Mouse (Mus musculus) lung, postnatal 14 days (tissue): ENCODE results near the gene Ppm1l.

Experiments
- DNase-seq: peaks from one replicate; pipeline ENCODE4 v3.0.0; 2021

The Ppm1l gene

DNA sequence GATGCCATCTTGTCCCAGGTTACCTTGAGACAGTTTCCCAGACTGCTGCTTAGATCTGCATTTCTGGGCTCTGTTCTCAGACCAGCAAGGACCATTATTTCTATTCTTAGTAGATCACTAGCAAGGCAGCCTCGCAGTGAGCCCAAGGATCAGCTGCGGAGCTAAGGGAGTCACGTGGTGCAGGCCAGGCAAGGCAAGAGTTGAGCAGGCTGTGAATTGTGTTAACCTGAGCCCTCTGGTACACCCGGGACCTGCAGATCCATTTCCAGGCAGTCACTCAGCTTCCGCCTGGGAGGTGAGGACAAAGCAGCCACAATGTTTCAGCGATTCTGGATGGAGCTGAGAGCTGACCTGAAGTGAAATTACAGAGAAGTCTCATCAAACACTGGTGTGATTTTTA, 185.3 kb downstream of the Ppm1l start:
- no peak for DNase-seq

DNA sequence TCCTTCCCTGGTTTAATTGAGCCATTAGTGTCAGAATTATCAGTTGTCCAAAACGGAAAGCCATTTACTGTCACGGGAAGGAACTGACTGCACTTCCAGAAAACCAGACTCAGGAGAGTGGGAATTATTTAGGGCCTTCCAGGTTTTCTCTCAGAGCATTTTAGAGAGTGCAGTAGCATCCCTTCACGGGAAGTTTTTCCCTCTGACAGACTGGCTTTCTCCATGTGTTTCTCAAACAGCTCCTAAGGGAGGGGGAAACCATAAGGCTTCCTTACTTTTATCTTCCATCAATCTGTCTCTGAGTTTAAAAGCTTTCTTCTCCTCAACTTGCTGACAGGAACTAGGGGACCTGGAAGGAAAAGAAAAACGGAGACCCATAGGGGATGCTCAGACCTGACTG, 185.9 kb downstream of the Ppm1l start:
- no peak for DNase-seq

GRCm38 (mm10) chr3:69505090-69505489, 188.4 kb downstream of the Ppm1l start:
- DNase-seq, result no peak

DNA sequence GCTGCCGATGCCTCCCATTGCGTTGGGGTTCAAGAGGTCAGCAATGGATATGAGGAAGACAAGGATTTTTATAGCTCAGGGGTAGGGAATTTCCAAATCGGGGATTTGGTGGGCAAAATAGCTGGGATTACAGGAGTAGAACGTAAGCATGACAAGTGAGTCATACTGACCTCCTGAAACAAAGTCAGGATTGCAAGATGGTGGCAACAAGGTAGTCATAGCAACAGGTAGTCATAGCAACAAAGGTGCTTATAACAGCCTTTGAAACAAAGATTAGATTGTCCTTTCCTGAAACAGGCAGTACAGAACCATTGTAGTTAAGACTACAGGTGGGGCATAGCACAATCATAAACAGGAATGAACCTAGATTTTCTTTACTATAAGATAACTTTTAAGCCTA, 189.7 kb downstream of the Ppm1l start:
- DNase-seq, result no peak

DNA sequence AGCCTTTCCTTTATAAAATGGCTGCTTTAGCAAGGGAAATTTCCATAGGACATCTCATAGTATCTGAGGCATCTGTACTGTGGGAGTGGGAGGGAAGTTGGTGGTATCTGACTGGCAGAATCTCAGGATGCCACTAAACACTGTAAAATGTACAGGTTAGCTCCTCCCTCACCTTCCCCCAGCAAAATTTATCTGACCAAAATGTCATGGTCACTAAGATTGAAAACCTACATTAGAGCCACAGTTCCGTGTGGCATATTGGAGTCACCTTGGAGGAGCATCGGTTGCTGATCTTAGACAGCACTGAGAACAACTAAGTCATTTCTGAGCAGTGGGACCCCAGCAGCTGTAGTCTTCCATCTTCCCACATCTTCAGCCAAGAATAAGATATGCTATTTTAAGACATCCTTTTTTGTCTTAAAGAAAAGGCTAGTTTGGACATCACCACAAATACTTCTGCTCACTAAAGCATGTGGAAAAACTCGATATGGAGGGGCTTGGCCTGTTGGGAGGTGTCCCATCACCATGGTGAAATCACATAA, 192.8 kb downstream of the Ppm1l start:
- DNase-seq, result no peak

GRCm38 (mm10) chr3:69511881-69512280, 195.2 kb downstream of the Ppm1l start:
- DNase-seq, result no peak

DNA sequence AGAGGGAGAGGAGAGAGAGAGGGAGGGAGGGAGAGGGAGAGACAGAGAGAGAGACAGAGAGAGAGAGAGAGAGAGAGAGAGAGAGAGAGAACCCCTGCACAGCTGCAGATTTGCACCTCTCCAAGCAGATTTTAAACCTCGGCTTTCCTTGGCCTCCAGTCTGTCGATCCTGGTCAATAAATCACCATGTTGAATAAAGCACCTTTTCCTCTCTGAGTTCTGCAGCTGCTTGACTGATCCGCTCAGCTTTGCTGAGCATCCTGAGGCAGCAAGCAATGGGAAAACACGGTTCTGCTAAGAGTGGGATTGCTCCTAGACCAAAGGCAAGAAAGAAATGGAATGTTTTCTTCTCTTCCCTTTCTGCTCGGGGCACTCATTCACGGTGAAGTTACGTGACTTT, 195.7 kb downstream of the Ppm1l start:
- no peak for DNase-seq

- no peak for DNase-seq
Measured at GRCm38 (mm10) chr3:69515730-69516350, 199.2 kb downstream of the Ppm1l start.

DNA sequence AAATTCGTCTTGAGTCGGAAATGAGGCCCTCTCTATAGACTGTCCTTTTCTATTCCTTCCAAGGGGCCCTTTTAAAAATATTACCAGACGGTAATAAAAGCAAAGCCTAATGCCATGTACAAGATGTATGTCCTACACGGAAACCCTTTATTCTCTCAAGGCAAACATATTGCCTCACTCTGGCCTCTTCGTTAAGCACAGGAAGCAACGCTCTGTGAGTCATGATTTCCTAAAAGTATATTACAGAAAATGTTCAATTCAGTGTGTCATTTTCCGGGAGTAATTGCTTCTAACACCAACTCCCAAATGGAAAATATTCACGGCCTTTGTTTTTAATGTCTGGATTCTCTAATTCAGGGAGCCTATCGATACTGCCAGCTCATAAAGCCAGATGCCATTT, 202.5 kb downstream of the Ppm1l start:
- no peak for DNase-seq

- no peak for DNase-seq
Measured at GRCm38 (mm10) chr3:69519789-69520558, 203.3 kb downstream of the Ppm1l start.

DNA sequence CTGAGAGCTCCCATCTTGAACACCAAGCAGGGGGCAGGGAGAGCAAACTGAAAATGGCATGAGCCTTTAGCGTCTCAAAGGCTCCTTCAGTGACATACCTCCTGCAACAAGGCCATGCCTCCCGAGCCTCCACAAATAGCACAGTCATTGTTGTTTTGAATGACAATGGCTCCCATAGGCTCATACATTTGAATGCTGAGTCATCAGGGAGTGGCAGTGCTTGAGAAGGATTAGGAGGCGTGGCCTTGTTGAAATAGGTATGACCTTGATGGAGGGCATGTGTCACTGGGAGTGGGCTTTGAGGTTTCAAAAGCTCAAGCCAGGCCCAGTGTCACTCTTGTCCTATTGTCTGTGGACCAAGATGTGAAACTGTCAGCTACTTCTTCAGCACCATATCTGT, 205.6 kb downstream of the Ppm1l start:
- no peak for DNase-seq

GRCm38 (mm10) chr3:69524356-69525071, 207.9 kb downstream of the Ppm1l start:
- DNase-seq, result no peak

DNA sequence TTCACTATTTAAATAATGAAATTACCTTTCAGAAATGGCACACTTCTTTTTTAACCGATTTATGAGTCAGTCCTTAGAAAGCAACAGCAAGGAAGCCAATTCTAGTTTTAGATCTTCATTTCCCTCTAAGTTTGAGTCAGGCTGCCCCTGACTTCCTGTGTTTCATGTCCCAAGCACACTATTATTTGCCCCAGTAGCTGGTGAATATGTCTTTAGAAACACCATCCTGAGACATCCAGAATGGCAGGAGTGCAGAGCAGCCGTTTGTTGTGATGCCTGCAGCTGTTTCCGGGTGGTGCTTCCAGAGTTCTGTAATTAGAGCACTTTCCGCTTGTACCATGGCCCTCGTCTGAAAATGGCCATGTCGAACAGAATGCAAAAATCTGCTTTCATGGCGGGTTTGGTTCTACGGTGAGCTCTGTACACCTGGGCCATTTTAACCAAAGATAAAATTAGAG, 208.4 kb downstream of the Ppm1l start:
- no peak for DNase-seq

GRCm38 (mm10) chr3:69527384-69527783, 210.7 kb downstream of the Ppm1l start:
- no peak for DNase-seq

DNA sequence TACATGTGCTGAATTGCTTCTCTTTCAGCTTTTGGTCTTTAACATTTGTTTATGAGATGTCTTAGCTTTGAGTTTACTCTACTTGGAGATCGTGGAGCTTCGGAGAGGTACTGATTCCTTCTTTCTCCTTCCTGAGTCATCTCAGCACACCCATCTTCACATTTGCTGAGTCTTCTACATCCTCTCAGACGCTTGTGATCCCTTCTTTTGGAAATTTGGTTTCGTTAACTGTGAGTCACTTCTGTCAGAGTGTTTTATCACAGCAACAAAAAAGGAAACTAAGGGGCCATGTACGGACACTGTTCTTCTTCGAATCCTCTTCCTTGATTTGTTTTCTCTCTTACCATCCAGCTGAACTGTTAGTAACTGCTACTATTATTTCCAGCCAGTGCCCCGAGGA, 212.9 kb downstream of the Ppm1l start:
- no peak for DNase-seq

DNA sequence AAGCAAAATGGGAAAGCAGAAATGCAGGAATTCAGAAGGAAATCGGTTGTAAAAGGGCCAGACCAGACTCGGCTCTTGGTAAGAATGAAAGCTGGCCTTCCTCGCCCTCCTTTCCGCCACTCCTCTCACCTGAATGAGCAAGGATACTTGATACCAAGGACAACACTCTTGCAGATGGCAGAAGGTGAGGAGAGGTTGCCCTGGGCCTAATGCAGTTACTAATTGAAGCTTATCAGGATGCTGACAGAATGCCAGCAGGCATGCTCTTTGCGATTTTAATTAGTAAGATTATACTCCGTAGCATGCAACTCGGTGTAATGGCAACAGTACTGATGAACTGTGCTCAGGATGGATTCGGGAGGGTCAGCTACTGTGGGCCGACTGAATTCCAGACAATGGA, 214.8 kb downstream of the Ppm1l start:
- no peak for DNase-seq

DNA sequence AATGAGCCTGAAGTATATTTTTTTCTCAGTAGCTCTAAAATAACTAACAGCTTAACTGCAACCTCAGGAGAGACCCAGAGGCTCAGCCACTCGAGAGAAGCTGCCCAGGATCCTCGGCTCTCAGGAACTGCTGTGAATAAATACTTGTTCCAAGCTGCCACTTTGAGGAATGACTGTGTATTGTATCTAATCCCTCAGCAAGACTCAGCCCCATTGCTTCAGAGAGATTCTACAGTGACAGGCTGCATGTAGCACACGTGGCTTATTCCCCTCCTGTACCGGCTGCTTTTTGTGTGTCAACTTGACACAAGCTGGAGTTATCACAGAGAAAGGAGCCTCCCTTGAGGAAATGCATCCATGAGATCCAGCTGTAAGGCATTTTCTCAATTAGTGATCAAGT, 216.0 kb downstream of the Ppm1l start:
- DNase-seq, result no peak

GRCm38 (mm10) chr3:69535486-69535885, 218.8 kb downstream of the Ppm1l start:
- DNase-seq, result no peak

- DNase-seq, result no peak
Measured at GRCm38 (mm10) chr3:69535941-69536647, 219.4 kb downstream of the Ppm1l start.

DNA sequence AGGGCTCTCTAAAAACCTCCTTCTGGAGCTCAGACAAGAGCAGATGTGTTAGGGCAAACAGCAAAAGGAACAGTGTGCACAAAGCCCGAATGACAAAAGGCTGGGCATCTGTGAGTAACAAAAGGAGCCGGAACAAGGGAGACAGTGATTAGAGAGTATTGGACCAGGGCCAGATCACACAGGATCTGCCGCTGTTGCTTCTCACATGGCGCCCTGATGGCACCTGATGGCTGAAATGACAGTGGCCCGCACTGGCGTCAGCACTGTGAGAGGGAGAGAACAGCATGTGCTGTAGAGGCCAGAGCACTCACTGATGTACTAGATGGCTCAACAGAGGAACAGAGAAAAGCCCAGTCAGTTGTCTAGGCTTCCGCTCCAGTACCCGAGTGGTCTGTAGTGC, 226.3 kb downstream of the Ppm1l start:
- DNase-seq, result peak; percentile 34

- DNase-seq, result no peak
Measured at GRCm38 (mm10) chr3:69543730-69544129, 227.1 kb downstream of the Ppm1l start.

DNA sequence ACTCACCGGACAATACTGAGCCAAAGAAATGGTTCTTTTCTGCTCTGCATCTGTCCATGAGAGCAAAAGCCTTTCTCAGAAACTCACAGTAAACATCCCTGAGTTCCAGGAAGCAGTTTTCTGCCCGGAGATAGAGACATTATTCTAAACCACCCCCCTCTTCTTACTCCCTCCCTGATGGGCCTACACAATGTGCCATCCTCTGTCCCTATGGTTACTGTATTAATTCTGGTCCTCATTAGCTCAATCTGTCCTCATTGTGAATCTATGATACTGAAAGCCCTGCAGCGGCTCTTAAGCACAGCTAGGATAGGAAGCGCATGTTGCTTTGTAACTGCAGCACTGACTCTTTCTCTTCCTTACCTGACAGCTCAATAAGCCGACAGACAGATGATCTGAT, 228.4 kb downstream of the Ppm1l start:
- no peak for DNase-seq
